Mouse (Mus musculus) kidney, postnatal 14 days (tissue): ENCODE results near the gene Wnt7b.

Experiments used
- DNase-seq: peaks from one replicate; pipeline ENCODE4 v3.0.0; 2022; ENCODE audit warnings: mixed read lengths

Gene Wnt7b

DNA sequence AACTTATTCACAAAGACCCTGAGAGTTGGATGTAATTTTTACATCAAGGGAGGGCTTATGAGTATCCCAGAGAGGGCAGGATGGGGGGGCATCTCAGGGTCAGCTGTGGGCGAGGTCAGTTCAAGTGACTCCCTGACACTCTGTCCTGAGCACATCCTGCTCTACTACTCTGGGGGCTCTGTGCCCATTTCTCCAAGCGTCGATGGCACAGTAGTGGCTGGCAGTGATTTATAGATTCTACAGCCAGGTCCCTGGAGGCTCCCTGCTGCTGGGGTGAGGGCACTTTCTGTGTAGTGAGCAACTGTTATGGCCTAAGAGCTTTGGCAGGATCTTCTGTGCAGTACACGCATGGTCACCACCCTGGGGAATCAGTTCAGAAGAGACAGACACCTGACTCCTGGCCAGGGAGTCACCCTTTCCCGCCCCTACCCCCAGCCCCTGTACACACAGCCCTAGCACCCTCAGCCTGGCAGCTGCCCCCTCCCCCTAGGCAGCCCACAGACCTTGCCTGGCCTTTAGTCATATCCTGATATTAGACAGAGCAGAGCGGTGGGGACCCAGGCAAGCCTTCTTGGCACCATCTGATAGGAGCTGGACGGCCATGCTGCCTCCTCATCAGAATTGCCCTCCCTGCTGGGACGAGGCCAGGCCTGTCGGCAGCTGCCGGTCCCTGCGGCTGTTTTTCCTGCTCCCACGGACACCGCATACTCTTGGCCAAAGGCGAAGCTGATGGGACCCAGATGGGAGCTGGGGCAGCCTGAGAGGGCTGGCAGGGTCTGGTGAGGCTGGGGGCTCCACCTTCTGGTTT, 77.0 kb downstream of the Wnt7b start:
- peak; percentile 28 for DNase-seq

DNA sequence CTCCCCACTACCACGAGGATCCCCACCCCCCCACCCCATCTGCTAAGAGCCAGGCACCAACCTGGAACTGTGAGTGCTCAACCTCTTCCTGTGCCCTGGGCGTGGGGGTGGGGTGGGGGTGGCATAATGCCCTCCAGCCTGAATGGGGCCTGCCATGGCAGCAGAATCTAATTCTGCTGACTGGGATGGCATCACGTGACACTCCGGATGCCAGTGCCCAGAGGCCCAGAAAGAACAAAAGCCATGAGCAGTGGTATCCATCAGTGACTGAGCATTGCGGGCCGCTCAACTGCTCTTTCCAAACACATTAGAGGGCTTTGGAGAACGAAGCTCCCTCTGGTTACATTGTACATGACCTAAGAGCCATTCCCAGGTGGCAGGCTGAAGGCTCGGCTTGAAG, 79.1 kb downstream of the Wnt7b start, which contains the start of gene 7530416G11Rik:
TSS of gene 7530416G11Rik (minus strand) at position 101 of the 400 bp plus-strand sequence.
- DNase-seq: no peak

DNA sequence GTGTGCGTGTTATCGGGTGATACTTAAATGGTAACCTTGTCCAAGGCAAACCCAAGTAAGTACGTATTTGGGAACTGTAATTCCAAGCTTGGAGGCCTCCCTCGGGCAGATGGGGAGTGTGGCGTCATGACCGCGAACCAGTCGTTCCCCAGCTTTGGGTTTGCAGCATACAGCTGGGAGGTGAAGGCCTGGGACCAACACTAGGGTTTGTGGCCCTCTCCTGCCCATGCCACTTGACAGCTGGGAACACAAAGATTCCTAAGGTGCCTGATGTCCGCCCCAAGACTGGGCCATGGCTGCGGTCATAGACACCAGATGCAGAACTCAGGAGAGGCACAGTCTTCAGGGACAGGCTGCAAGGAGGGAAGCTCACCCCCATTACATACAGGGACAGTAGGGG, 82.0 kb downstream of the Wnt7b start:
- DNase-seq: no peak

DNA sequence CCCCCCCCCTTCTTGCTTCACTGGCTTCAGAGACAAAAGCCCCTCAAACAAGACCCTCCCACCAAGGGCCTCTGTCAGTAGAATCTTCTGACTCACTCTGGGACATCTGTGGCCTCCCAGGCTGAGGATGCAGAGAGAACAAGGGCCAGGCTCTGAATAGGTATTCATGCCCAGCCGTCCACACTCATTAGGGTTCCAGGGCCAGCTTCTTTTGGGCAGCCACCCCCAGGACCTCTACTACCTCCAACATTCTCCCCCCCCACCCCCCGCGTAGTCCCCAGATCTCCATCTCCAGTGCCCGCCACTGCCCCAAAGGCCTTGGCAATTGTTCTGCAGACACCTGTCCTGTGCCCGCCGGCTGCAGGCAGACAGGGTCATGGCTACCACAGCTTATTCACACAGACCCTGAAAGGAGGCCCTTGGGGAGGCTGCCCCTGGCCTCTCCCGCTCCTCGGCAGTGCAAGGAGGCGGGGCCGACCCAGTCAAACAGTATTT, 84.2 kb downstream of the Wnt7b start:
- DNase-seq: no peak

DNA sequence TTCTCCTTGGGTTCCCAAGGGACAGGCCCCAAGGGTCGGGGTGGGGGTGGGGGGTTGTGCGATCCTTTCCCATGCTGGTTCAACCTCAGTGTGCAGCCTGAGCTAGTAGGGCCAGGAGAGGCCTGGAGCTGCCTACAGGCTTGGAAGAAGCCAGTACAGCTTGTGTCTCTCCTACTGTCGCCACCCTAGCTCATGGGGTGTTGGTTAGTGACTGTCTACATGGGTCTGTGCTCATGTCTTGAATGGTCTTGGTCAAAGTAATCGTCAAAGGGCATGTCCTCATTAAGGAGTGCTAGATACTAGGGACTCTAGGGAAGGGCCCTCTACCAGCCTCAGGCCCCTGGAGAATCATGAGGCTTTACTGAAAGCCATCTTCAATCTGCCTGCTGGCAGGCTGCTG, 84.7 kb downstream of the Wnt7b start:
- no peak for DNase-seq

DNA sequence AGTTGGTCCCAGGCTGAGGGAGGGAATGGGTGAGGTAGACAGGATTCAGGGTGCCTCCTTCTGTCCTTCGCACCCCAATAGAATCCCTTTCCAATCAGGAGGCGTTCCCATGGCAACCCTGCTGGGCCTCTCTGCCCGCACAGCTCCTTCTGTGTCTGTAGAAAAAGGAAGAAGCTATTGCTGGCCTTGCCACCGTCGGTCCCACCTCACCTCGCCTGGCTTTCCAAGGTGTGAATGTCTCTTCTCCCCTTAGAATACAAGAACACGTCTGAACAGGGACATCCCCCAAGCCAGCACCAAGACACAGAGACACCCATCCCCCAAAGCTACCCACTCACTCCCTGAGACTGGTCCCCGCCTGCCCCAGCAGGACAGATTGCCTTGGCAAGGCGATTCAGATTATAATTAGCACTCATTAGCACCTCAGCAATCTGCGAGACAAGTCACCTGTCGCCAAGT, 88.1 kb downstream of the Wnt7b start:
- DNase-seq: no peak

DNA sequence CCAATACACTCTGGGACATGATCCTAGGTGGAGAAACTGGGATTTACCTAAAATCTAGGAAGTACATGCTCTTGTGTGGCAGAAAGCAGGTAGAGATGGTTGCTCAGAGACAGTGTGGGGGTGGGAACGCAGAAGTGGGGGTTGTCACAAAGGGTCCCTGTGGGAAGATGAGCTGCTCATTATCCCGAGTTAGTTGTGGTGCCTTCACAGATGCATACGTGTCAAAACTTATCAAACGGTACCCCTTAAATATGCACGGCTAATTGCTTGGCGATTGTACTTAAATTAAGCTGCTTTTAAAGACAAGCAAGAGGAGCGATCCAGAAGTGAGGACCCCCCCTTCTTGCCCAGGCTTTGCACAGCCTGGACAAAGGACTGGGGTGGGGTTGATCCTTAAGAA, 92.5 kb downstream of the Wnt7b start:
- no peak for DNase-seq

DNA sequence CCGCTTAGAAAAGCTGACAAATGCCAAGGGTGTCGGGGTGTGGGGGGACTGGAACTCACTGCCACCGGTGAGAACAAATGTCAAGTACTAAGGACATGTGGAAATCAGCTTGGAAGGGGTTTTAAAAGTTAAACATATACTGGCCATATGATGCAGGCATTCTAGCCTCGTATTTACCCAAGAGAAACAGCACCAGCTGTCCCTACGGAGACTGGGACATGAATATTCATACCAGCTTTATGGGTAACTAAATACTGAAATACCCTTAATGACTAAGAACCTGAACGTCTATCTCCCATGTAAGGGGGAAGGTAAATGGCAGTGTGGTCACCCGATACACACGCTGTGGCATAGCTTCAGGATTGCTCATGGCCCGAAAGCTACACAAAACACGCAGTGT, 93.4 kb downstream of the Wnt7b start:
- DNase-seq: no peak
